Mouse (Mus musculus) MEL (cell line): ENCODE measurements around the gene Med24.

Experiments
- BHLHE40 ChIP-seq: IDR thresholded peaks from 2 replicates; pipeline ENCODE4 v1.6.1; 2012; ENCODE audit warnings: low read depth, mild to moderate bottlenecking, inconsistent platforms, low read length, improper control_type of control experiment, borderline replicate concordance
- CHD2 ChIP-seq: IDR thresholded peaks from 2 replicates; pipeline ENCODE4 v1.6.1; 2011; ENCODE audit warnings: low read length, improper control_type of control experiment
- CTCF ChIP-seq, 3 experiments: IDR thresholded peaks in 2 of 3; conservative IDR thresholded peaks in 1 of 3; 2 replicates each; pipeline ENCODE4 v1.5.1; 2011 to 2012; ENCODE audit warnings: low read length in 3 of 3, low read depth in 2 of 3, mild to moderate bottlenecking in 2 of 3, improper control_type of control experiment in 1 of 3, inconsistent platforms in 1 of 3, mixed read lengths in 1 of 3, moderate library complexity in 1 of 3; ENCODE audit not compliant: control insufficient read depth in 1 of 3, insufficient read depth in 1 of 3, poor library complexity in 1 of 3, severe bottlenecking in 1 of 3
- EP300 ChIP-seq, 2 experiments: IDR thresholded peaks; 2 replicates each; pipeline ENCODE4 v1.6.1; 2011; ENCODE audit warnings: improper control_type of control experiment in 2 of 2, low read length in 2 of 2, low read depth in 1 of 2, mild to moderate bottlenecking in 1 of 2
- GATA1 ChIP-seq: IDR thresholded peaks from 2 replicates; pipeline ENCODE4 v1.6.1; 2011; ENCODE audit warnings: low read depth, low read length, improper control_type of control experiment
- KAT2A ChIP-seq: conservative IDR thresholded peaks from 2 replicates; pipeline ENCODE4 v1.6.1; 2012; ENCODE audit warnings: low read depth, low read length, improper control_type of control experiment, inconsistent platforms
- MAX ChIP-seq: IDR thresholded peaks from 2 replicates; pipeline ENCODE4 v1.6.1; 2011; ENCODE audit warnings: low read length, improper control_type of control experiment
- POLR2A ChIP-seq, 2 experiments: IDR thresholded peaks; 2 replicates each; pipeline ENCODE4 v1.6.1; 2011 to 2012; ENCODE audit warnings: low read length in 2 of 2, mild to moderate bottlenecking in 2 of 2, control low read depth in 1 of 2, improper control_type of control experiment in 1 of 2, low read depth in 1 of 2, moderate library complexity in 1 of 2; ENCODE audit not compliant: control insufficient read depth in 1 of 2, insufficient read depth in 1 of 2, poor library complexity in 1 of 2
- POLR2AphosphoS5 ChIP-seq: IDR thresholded peaks from 2 replicates; pipeline ENCODE4 v1.6.1; 2012; ENCODE audit warnings: low read depth, borderline replicate concordance, mild to moderate bottlenecking, inconsistent platforms, low read length, moderate library complexity, mixed read lengths
- RCOR1 ChIP-seq: IDR thresholded peaks from 2 replicates; pipeline ENCODE4 v1.6.1; 2012; ENCODE audit warnings: low read depth, mild to moderate bottlenecking, inconsistent platforms, low read length, improper control_type of control experiment
- SMC3 ChIP-seq: IDR thresholded peaks from 2 replicates; pipeline ENCODE4 v1.6.1; 2011; ENCODE audit warnings: low read depth, low read length, improper control_type of control experiment
- TBP ChIP-seq: IDR thresholded peaks from 2 replicates; pipeline ENCODE4 v1.8.0; 2011; ENCODE audit warnings: low read depth, low read length, improper control_type of control experiment
- TCF12 ChIP-seq: IDR thresholded peaks from 2 replicates; pipeline ENCODE4 v1.6.1; 2014; ENCODE audit warnings: low read depth, mild to moderate bottlenecking, inconsistent platforms, low read length, improper control_type of control experiment, moderate library complexity
- USF1 ChIP-seq: IDR thresholded peaks from 2 replicates; pipeline ENCODE4 v1.6.1; 2014; ENCODE audit warnings: low read depth, mild to moderate bottlenecking, inconsistent platforms, low read length, improper control_type of control experiment, moderate library complexity

DNA sequence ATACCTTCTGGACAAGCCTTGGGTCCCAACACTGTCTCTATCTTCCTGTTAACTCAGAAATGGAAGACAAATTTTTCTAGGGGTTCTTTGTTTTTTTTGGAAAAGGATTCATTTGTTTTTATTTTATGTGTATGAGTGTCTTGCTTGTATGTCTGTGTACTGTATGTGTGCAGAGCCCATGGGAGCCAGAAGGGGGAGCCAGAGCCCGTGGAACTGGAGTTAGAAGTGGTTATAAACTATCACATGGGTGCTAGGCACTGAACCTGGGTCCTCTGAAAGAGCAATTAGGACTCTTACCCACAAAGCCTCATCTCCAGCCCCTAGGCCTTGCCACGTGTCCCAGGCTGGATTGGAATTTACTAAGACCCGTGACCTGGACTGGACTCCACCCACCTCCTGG, 4.8 kb upstream of the Med24 start:
- TF ChIP-seq CTCF (IDR thresholded peaks at IDR 0.05 in 2 of 3, conservative IDR thresholded peaks at IDR 0.05 in 1 of 3; ENCODE audit: control insufficient read depth in 1 of 3, insufficient read depth in 1 of 3, low read depth in 2 of 3, low read length in 3 of 3, poor library complexity in 1 of 3, severe bottlenecking in 1 of 3), result peak; percentile 72 to 90 (median 84)
- TF ChIP-seq BHLHE40, result no peak
- TF ChIP-seq CHD2, result no peak
- no peak for TF ChIP-seq MAX
- no peak for TF ChIP-seq POLR2A (IDR thresholded peaks at IDR 0.05; ENCODE audit: control insufficient read depth in 1 of 2, insufficient read depth in 1 of 2, low read depth in 1 of 2, low read length in 2 of 2, poor library complexity in 1 of 2)
- TF ChIP-seq TBP, result no peak
- no peak for TF ChIP-seq RCOR1
- no peak for TF ChIP-seq GATA1
- TF ChIP-seq POLR2AphosphoS5, result no peak
- TF ChIP-seq SMC3, result peak; percentile 92
- no peak for TF ChIP-seq KAT2A
- 0 out of 4 replicates have a peak, but pooled peaks of 1 of the 2 experiments have one; percentile 5 for TF ChIP-seq EP300 (IDR thresholded peaks at IDR 0.05; ENCODE audit: low read depth in 1 of 2, low read length in 2 of 2)
- TF ChIP-seq TCF12, result no peak
- TF ChIP-seq USF1, result no peak
